ENCODE assay signal across 1 mouse cellular context in the genomic region with DNA sequence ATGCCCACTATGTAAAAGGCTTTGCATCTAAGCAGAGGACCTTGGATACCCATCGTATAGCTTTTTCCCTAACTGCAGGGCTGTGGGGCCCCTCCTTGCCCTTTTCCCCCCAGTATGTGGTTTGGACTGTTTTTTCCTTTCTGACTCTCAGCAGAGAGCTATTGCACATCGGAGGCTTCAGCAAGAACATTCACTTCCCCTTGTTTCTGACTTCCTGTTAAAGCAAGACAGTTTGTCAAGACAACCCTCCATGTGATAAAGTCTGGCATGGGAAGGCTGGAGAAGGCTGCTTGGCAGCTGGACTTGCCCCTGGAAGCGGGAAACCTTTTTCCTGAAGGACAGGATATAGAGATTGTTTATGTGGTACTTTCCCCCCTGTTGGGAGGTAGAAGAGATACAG.
TF ChIP-seq lines count a peak whose summit lies in the region.

No protein-coding gene starts in this region.

TF ChIP-seq in CH12.LX, 34 proteins besides CTCF, POLR2A, EP300 and RAD21 (continued from another document):
- TF ChIP-seq ETS1 (conservative IDR thresholded peaks at IDR 0.05; ENCODE audit: low read depth, low read length) (peak; percentile 14; the same call in 1 of the 2 replicates), RCOR1 (conservative IDR thresholded peaks at IDR 0.05; ENCODE audit: low read depth, low read length) (no peak), TBP (conservative IDR thresholded peaks at IDR 0.05; ENCODE audit: low read depth, low read length) (no peak), NRF1 (IDR thresholded peaks at IDR 0.05; ENCODE audit: low read depth, low read length) (no peak), SIN3A (IDR thresholded peaks at IDR 0.05; ENCODE audit: low read length) (peak; percentile 58; the same call in 1 of the 2 replicates), IRF4 (IDR thresholded peaks at IDR 0.05; ENCODE audit: low read depth, low read length) (peak; percentile 45; the same call in 1 of the 2 replicates), ZKSCAN1 (IDR thresholded peaks at IDR 0.05; ENCODE audit: borderline replicate concordance, low read depth, low read length) (no peak), E2F4 (IDR thresholded peaks at IDR 0.05; ENCODE audit: insufficient replicate concordance, low read depth, low read length) (no peak)
